Mouse (Mus musculus): ENCODE measurements around the gene Slc11a1. TPM values are rescaled to one million over a fixed set of nuclear protein-coding genes. Genes with fewer than 3 reads are reported as not detected.
"Not testable (repeated sequence)": the region's sequence is repeated elsewhere in the genome, so short reads cannot be mapped to it uniquely, and the experiment has no call there.

Gene Slc11a1
- polyA plus RNA-seq, 1 experiment from 2014 or later: 17.9 TPM

DNA sequence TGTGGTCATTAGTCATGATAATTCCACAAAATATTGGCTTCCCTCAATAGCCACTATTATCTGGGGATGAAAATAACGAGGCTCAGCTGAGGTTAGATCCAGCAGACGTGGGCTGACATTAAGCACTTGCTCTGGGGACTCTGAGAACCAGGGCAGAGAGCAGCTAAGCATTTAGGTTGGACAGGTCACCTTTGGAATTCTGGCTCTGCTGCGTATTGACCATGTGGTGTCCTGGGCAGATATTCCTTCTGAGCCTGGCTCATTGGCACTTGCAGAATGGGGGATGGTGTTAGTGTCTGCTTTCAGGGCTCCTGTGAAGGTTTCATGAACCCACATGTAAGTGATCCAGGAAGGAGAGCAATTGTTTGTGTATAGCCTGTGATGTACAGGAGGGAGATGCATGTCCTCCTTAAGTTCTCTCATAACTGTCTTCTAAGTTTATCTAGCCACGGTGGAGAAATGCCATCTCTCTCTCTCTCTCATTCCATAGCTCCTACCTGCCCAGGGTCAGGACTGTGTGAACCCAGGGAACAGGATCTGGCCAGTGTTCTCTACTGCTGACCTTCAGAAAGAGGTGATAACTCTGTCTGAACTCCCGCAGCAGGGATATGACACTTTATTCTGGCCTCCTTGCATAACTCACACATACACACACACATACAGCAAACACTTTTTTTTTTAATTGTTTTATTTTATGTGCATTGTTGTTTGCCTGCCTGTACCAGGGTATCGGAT is 39.4 kb upstream of the Slc11a1 start:
- no peaks in the 10 kb centered on the region for H3K36me3 ChIP-seq (ENCODE audit: control insufficient read depth, insufficient read depth)
- H3K4me3 ChIP-seq (ENCODE audit: low read depth, low read length): no peak overlapping the region
- no peak overlapping the region for H3K27ac ChIP-seq (ENCODE audit: low read length)
- ATAC-seq (ENCODE audit: low read depth): no peak
- 61% methylated on average over 6 of the region's 6 CpGs for WGBS (ENCODE audit: insufficient replicate concordance)
- peaks cover 28% of the 10 kb centered on the region for H3K4me1 ChIP-seq (ENCODE audit: control insufficient read depth, low read depth, low read length)
- no peak overlapping the region for H3K9ac ChIP-seq (ENCODE audit: low read depth, low read length)
- H3K27me3 ChIP-seq (ENCODE audit: control insufficient read depth, insufficient read depth, low read depth, low read length): peaks cover 5% of the 10 kb centered on the region; the same call in 1 of the 2 replicates
- no peak overlapping the region for H3K4me2 ChIP-seq (ENCODE audit: low read depth, low read length)
- H3K9me3 ChIP-seq (replicated peaks; ENCODE audit: control insufficient read depth, low read length): no peaks in the 10 kb centered on the region

DNA sequence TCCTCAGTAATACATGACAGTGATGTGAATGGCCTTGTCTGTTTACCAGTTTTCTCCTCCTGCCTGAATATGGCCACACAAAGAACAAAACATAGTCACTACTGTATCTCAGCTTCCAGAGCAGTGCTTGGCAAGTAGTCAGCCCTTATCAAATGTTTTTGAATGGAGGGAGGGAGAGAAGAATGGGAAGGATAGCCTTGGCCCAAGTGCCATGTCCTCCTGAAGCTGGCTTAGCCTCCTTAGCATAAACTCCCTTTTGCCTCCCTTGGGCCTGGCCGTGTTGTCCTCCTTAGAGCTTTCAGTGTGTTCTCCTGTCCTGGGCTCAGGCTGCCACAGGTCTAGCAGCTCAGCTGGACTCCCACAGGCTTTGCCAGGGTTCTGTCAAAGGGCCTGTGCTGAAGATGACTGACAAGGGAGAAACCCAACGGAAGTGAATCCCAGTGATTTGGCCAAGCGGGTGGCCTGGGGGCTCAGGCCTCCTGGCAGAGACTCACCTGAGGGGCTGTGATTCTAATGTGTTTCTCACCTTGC is 37.7 kb upstream of the Slc11a1 start:
- H3K9ac ChIP-seq (ENCODE audit: low read depth, low read length): no peak overlapping the region
- no peaks in the 10 kb centered on the region for H3K36me3 ChIP-seq (ENCODE audit: control insufficient read depth, insufficient read depth)
- H3K9me3 ChIP-seq (replicated peaks; ENCODE audit: control insufficient read depth, low read length): no peaks in the 10 kb centered on the region
- no peak overlapping the region for H3K4me3 ChIP-seq (ENCODE audit: low read depth, low read length)
- no peak overlapping the region for H3K4me2 ChIP-seq (ENCODE audit: low read depth, low read length)
- no peak overlapping the region for H3K27ac ChIP-seq (ENCODE audit: low read length)
- no peak for ATAC-seq (ENCODE audit: low read depth)
- H3K27me3 ChIP-seq (ENCODE audit: control insufficient read depth, insufficient read depth, low read depth, low read length): peaks cover 5% of the 10 kb centered on the region; the same call in 1 of the 2 replicates
- H3K4me1 ChIP-seq (ENCODE audit: control insufficient read depth, low read depth, low read length): peaks cover 11% of the 10 kb centered on the region
- WGBS (ENCODE audit: insufficient replicate concordance): 76% methylated on average over 3 of the region's 3 CpGs

DNA sequence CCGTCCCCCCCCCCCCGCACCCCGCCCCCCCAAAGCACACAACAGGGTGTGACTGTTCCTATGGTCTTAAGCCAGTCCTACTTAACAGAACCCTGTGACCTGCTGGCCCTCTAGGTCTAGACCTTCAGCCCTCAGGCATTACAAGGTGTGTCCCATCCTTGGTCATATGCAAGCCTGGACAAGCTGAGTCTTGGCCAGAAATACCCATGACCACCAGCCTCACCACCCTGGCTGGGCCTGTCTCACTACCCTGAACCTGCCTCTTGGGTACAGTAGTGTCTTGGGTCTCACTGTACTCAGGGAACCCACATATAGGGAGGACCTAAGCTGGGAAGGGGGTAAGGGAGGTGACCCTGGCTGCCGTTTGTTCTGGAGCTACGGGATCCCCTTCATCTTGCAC is 37.0 kb upstream of the Slc11a1 start:
- ATAC-seq (ENCODE audit: low read depth): no peak
- Histone ChIP-seq H3K4me1 (ENCODE audit: control insufficient read depth, low read depth, low read length) (peaks cover 4% of the 10 kb centered on the region), H3K4me2 (ENCODE audit: low read depth, low read length) (no peak overlapping the region), H3K27ac (ENCODE audit: low read length) (no peak overlapping the region), H3K9ac (ENCODE audit: low read depth, low read length) (no peak overlapping the region), H3K9me3 (replicated peaks; ENCODE audit: control insufficient read depth, low read length) (no peaks in the 10 kb centered on the region), H3K36me3 (ENCODE audit: control insufficient read depth, insufficient read depth) (no peaks in the 10 kb centered on the region), H3K4me3 (ENCODE audit: low read depth, low read length) (no peak overlapping the region), H3K27me3 (ENCODE audit: control insufficient read depth, insufficient read depth, low read depth, low read length) (peaks cover 4% of the 10 kb centered on the region; the same call in 1 of the 2 replicates)
- 66% methylated on average over 5 of the region's 5 CpGs for WGBS (ENCODE audit: insufficient replicate concordance)

DNA sequence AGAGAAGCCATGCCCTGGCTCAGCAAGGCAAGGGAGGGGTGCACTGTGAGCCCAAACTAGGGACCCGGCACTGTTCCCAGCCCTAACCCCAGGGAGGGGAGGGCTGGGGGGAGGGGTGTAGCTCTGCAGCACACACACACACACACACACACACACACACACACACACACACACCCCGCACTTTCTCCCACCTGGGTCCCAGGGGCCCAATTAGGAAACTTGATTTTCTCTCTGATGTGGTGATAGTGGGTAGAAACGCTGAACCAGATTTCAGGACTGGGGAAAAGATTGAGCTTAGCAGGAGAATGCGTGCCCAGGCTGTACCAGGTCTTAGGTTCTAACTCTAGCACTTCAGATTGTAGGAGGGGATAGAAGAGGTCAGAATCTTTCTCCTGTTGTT is 36.4 kb upstream of the Slc11a1 start:
- no peak for ATAC-seq (ENCODE audit: low read depth)
- Histone ChIP-seq H3K27ac (ENCODE audit: low read length) (no peak overlapping the region), H3K9ac (ENCODE audit: low read depth, low read length) (no peak overlapping the region), H3K9me3 (replicated peaks; ENCODE audit: control insufficient read depth, low read length) (no peaks in the 10 kb centered on the region), H3K4me3 (ENCODE audit: low read depth, low read length) (no peak overlapping the region), H3K4me1 (ENCODE audit: control insufficient read depth, low read depth, low read length) (peaks cover 5% of the 10 kb centered on the region; the same call in 1 of the 2 replicates), H3K27me3 (ENCODE audit: control insufficient read depth, insufficient read depth, low read depth, low read length) (no peaks in the 10 kb centered on the region), H3K36me3 (ENCODE audit: control insufficient read depth, insufficient read depth) (no peaks in the 10 kb centered on the region), H3K4me2 (ENCODE audit: low read depth, low read length) (no peak overlapping the region)
- WGBS (ENCODE audit: insufficient replicate concordance): 69% methylated on average over 4 of the region's 4 CpGs

DNA sequence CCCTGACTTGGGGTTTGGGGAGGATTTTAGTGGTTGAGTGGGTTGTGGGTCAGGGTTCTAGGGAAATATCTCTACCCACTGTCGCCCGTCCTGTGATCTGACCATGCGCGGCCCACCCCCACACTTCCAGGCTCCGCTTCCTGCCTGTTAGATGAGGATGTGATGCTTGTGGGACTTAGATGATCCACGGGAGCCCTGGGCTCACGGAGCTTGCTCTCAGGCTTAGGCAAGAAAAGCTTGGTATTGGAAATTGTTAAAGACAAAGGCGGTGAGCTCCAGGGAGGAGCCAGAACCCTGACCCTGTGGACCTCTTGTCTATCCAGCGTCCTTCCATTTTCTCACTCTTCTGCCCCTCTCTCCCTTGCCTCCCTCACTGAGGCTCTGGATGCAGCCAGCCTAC is 35.1 kb upstream of the Slc11a1 start:
- ATAC-seq (ENCODE audit: low read depth): no peak
- Histone ChIP-seq H3K9ac (ENCODE audit: low read depth, low read length) (no peak overlapping the region), H3K27me3 (ENCODE audit: control insufficient read depth, insufficient read depth, low read depth, low read length) (no peaks in the 10 kb centered on the region), H3K4me3 (ENCODE audit: low read depth, low read length) (no peak overlapping the region), H3K36me3 (ENCODE audit: control insufficient read depth, insufficient read depth) (no peaks in the 10 kb centered on the region), H3K4me1 (ENCODE audit: control insufficient read depth, low read depth, low read length) (peaks cover 6% of the 10 kb centered on the region; the same call in 1 of the 2 replicates), H3K9me3 (replicated peaks; ENCODE audit: control insufficient read depth, low read length) (no peaks in the 10 kb centered on the region), H3K4me2 (ENCODE audit: low read depth, low read length) (no peak overlapping the region), H3K27ac (ENCODE audit: low read length) (no peak overlapping the region)
- 78% methylated on average over 9 of the region's 9 CpGs for WGBS (ENCODE audit: insufficient replicate concordance)

DNA sequence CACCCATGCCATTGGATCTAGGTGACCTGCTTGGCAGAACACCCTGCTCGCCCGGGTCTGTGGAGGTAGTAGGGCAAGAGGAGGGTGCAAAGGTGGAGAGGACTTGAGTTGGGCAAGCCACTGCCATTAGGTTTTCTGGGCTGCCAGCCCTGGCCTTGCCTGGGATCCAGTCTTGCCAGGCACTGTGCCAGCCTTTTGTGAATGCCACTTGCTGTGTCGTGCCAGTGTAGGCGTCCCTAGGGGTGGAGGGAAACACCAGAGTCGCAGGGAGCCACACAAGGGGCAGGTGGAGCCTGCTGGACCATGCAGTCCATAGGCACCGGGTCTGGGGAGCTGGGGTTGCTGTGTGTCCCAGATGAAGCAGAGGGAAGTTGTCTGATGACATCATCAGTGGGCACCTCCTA is 34.6 kb upstream of the Slc11a1 start:
- WGBS (ENCODE audit: insufficient replicate concordance): 79% methylated on average over 6 of the region's 6 CpGs
- no peak for ATAC-seq (ENCODE audit: low read depth)
- no peaks in the 10 kb centered on the region for H3K36me3 ChIP-seq (ENCODE audit: control insufficient read depth, insufficient read depth)

DNA sequence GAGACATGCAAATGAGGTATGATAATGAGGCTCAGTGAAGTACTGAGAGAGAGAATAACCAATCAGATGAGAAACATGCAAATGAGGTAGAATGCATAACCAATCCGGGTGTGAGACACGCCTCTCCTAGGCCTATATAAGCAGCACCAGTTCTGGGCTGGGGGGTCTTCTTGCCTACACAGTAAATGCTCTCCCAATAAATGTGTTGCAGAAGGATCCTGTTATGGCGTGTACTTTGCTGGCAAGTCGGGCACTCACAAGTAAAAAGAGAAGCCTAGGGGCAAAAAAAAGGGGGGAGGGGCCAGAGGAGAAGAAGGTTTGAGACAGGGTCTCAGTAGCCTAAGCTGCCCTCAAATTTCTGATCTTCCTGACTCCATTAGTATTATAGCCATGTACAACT is 34.0 kb upstream of the Slc11a1 start:
- not testable (repeated sequence) for H3K9ac ChIP-seq (ENCODE audit: low read depth, low read length); H3K4me3 ChIP-seq (ENCODE audit: low read depth, low read length); H3K4me1 ChIP-seq (ENCODE audit: control insufficient read depth, low read depth, low read length); ATAC-seq (ENCODE audit: low read depth); H3K4me2 ChIP-seq (ENCODE audit: low read depth, low read length); H3K36me3 ChIP-seq (ENCODE audit: control insufficient read depth, insufficient read depth); H3K9me3 ChIP-seq (replicated peaks; ENCODE audit: control insufficient read depth, low read length); H3K27me3 ChIP-seq (ENCODE audit: control insufficient read depth, insufficient read depth, low read depth, low read length); H3K27ac ChIP-seq (ENCODE audit: low read length)
- WGBS (ENCODE audit: insufficient replicate concordance): 87% methylated on average over 4 of the region's 4 CpGs

More for the DNA sequence above, 34.6 kb upstream of the Slc11a1 start:
- Histone ChIP-seq H3K4me2 (ENCODE audit: low read depth, low read length) (no peak overlapping the region), H3K4me1 (ENCODE audit: control insufficient read depth, low read depth, low read length) (peaks cover 6% of the 10 kb centered on the region; the same call in 1 of the 2 replicates), H3K9me3 (replicated peaks; ENCODE audit: control insufficient read depth, low read length) (no peaks in the 10 kb centered on the region), H3K27ac (ENCODE audit: low read length) (no peak overlapping the region), H3K9ac (ENCODE audit: low read depth, low read length) (no peak overlapping the region), H3K27me3 (ENCODE audit: control insufficient read depth, insufficient read depth, low read depth, low read length) (no peaks in the 10 kb centered on the region), H3K4me3 (ENCODE audit: low read depth, low read length) (no peak overlapping the region)

DNA sequence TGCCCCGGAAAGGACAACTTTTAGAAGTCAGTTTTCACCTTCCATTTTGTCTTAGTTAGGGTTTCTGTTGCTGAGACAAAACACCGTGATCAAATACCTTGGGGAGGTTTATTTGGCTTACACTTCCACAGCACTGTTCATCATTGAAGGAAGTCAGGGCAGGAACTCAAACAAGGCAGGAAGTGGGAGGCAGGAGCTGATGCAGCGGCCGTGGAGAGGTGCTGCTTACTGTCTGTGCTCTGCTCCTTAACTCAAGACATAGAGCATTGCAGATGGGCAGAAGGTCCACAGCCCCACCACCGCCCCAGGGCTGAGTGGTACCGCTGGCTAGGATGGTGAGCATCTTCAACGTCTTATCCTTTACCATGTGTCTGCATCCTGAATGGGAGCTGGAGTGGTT is 33.1 kb upstream of the Slc11a1 start:
- no peaks in the 10 kb centered on the region for H3K27me3 ChIP-seq (ENCODE audit: control insufficient read depth, insufficient read depth, low read depth, low read length)
- H3K9me3 ChIP-seq (replicated peaks; ENCODE audit: control insufficient read depth, low read length): no peaks in the 10 kb centered on the region
- ATAC-seq (ENCODE audit: low read depth): no peak
- H3K4me1 ChIP-seq (ENCODE audit: control insufficient read depth, low read depth, low read length): peaks cover 6% of the 10 kb centered on the region; the same call in 1 of the 2 replicates
- no peak overlapping the region for H3K9ac ChIP-seq (ENCODE audit: low read depth, low read length)
- no peak overlapping the region for H3K4me3 ChIP-seq (ENCODE audit: low read depth, low read length)
- H3K36me3 ChIP-seq (ENCODE audit: control insufficient read depth, insufficient read depth): no peaks in the 10 kb centered on the region
- 57% methylated on average over 7 of the region's 7 CpGs for WGBS (ENCODE audit: insufficient replicate concordance)
- no peak overlapping the region for H3K27ac ChIP-seq (ENCODE audit: low read length)
- H3K4me2 ChIP-seq (ENCODE audit: low read depth, low read length): no peak overlapping the region

DNA sequence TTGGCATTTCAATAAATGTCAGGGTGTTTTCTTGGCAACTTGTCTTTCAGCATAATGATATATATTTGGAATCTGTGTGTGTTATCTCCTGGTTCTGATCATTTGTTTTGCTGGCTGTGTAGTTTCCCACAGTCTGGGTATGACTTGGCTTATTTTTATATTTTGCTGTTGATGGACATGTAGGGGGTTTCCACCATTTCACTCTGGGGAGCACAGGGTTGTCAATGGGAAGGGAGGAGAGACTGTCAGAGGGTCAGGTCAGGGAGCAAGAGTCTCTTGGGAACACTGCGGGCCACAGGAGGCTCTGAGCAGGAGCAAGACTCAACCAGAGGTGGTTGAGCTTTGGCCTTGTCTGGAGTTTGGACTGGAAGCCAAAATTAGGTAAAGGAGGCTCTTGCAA is 32.7 kb upstream of the Slc11a1 start:
- 64% methylated on average over 1 of the region's 1 CpGs for WGBS (ENCODE audit: insufficient replicate concordance)
- Histone ChIP-seq H3K9me3 (replicated peaks; ENCODE audit: control insufficient read depth, low read length) (no peaks in the 10 kb centered on the region), H3K9ac (ENCODE audit: low read depth, low read length) (no peak overlapping the region), H3K27ac (ENCODE audit: low read length) (no peak overlapping the region), H3K4me2 (ENCODE audit: low read depth, low read length) (no peak overlapping the region), H3K4me1 (ENCODE audit: control insufficient read depth, low read depth, low read length) (peaks cover 6% of the 10 kb centered on the region; the same call in 1 of the 2 replicates), H3K27me3 (ENCODE audit: control insufficient read depth, insufficient read depth, low read depth, low read length) (no peaks in the 10 kb centered on the region), H3K4me3 (ENCODE audit: low read depth, low read length) (no peak overlapping the region), H3K36me3 (ENCODE audit: control insufficient read depth, insufficient read depth) (no peaks in the 10 kb centered on the region)
- no peak for ATAC-seq (ENCODE audit: low read depth)
